Comparison of ENCODE assay signal across 23 mouse cellular contexts in the genomic region with DNA sequence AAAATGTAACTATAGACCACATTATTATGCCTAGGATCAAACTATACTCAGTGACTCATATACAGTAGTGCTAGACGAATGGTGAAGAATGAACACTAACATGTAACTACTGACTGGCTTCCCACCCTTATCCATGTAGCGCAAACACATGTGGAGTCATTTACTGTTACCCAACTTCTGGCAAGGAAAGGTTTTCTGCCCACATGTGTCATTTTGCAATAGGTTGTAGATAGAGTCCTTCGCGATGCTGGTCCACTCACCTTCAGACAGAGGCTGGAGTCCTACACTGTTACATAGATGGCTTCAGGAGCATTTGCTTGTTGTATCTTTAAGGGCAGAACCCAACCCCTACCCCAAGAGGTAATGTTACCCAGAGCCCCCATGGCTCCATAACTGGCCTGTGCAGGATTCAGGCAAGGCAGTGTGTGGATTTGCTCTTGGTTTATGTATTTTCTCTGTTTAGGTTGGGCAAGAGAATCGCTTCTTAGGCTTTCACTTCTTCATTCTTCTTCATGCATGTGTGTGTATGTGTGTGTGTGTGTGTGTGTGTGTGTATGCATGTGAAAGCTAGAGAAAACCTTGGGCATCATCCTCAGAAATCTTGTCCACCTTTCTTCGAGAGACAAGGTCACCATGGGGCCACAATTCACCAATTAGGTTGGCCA.
"Had no signal": no experiment of that assay in that cellular context is flagged by ENCODE, and none has a peak within 500 bp of the region (broad histone marks: within the 10 kb centered on the region; RNA-seq: fewer than 3 reads in every experiment).

No protein-coding gene starts in this region.

- H3K36me3 ChIP-seq: limb, embryonic 10.5 days; limb, embryonic 13.5 days; liver, embryonic 12.5 days; liver, embryonic 15.5 days; lung, embryonic 15.5 days; midbrain, embryonic 15.5 days; neural tube, embryonic 12.5 days; neural tube, embryonic 15.5 days; stomach, embryonic 15.5 days had no signal

- H3K9ac ChIP-seq: limb, embryonic 13.5 days; liver, embryonic 12.5 days; liver, embryonic 15.5 days; lung, embryonic 15.5 days; midbrain, embryonic 15.5 days; neural tube, embryonic 12.5 days; neural tube, embryonic 15.5 days; stomach, embryonic 15.5 days had no signal

- H3K27ac ChIP-seq: kidney, postnatal 0 days; limb, embryonic 13.5 days; liver, embryonic 12.5 days; liver, embryonic 15.5 days; lung, embryonic 15.5 days; midbrain, embryonic 15.5 days; neural tube, embryonic 12.5 days; neural tube, embryonic 15.5 days; stomach, embryonic 15.5 days had no signal

- H3K4me1 ChIP-seq: limb, embryonic 13.5 days; liver, embryonic 12.5 days; liver, embryonic 15.5 days; lung, embryonic 15.5 days; midbrain, embryonic 15.5 days; neural tube, embryonic 15.5 days; stomach, embryonic 15.5 days had no signal

- H3K4me2 ChIP-seq: limb, embryonic 13.5 days; liver, embryonic 12.5 days; liver, embryonic 15.5 days; lung, embryonic 15.5 days; midbrain, embryonic 11.5 days; midbrain, embryonic 15.5 days; neural tube, embryonic 12.5 days; neural tube, embryonic 15.5 days; stomach, embryonic 15.5 days had no signal

- H3K4me3 ChIP-seq: limb, embryonic 10.5 days; limb, embryonic 13.5 days; liver, embryonic 12.5 days; liver, embryonic 15.5 days; lung, embryonic 15.5 days; megakaryocyte, embryonic 14.5 days; midbrain, embryonic 15.5 days; neural tube, embryonic 12.5 days; neural tube, embryonic 15.5 days; stomach, embryonic 15.5 days had no signal

- DNase-seq: kidney, adult 2 months; kidney, postnatal 25 days; liver; lung, adult 18-20 months; lung, postnatal 10 days; lung, postnatal 4 days; right cerebral cortex, adult 18-20 months; right cerebral cortex, postnatal 14 days; right cerebral cortex, postnatal 4 days; thymus, postnatal 25 days had no signal

- H3K9me3 ChIP-seq: limb, embryonic 10.5 days; liver, embryonic 12.5 days; liver, embryonic 15.5 days; lung, embryonic 15.5 days; midbrain, embryonic 15.5 days; neural tube, embryonic 12.5 days; neural tube, embryonic 15.5 days; stomach, embryonic 15.5 days had no signal

- ATAC-seq: intestine, postnatal 0 days; liver, embryonic 12.5 days; midbrain, embryonic 15.5 days had no signal

- H3K27me3 ChIP-seq: limb, embryonic 13.5 days; liver, embryonic 12.5 days; liver, embryonic 15.5 days; lung, embryonic 15.5 days; megakaryocyte, embryonic 14.5 days; midbrain, embryonic 15.5 days; neural tube, embryonic 12.5 days; neural tube, embryonic 15.5 days; stomach, embryonic 15.5 days had no signal
